Mouse (Mus musculus) forebrain, embryonic 15.5 days (tissue): ENCODE measurements at regions not wholly inside any gene's neighbourhood (a gene's known extent, or its start where the extent isn't known, plus 50 kb on each side); places are given as distances from the start of the nearest gene placed in this dataset.
"Not testable (repeated sequence)": the region's sequence is repeated elsewhere in the genome, so short reads cannot be mapped to it uniquely, and the experiment has no call there.

Experiments used
- ATAC-seq: fragments of 200-750 bp; cut with Nextera tagmentation; replicated peaks from 2 replicates; pipeline ENCODE4 v1.8.0; 2017; ENCODE audit warnings: mild to moderate bottlenecking, moderate TSS enrichment, moderate library complexity
- H3K27ac ChIP-seq: fragments of 300-500 bp; sonication (generic); replicated peaks from 2 replicates; pipeline ENCODE4 v1.5.1; 2015; ENCODE audit warnings: mild to moderate bottlenecking, inconsistent platforms
- H3K27me3 ChIP-seq: fragments of 300-500 bp; sonication (generic); 2 replicates; pipeline ENCODE4 v1.6.1; 2015; ENCODE audit warnings: inconsistent platforms
- H3K36me3 ChIP-seq: fragments of 300-500 bp; sonication (generic); 2 replicates; pipeline ENCODE4 v1.6.1; 2015; ENCODE audit warnings: mild to moderate bottlenecking, inconsistent platforms
- H3K4me1 ChIP-seq: fragments of 300-500 bp; sonication (generic); 2 replicates; pipeline ENCODE4 v1.6.1; 2015; ENCODE audit warnings: inconsistent platforms
- H3K4me2 ChIP-seq: fragments of 300-500 bp; sonication (generic); replicated peaks from 2 replicates; pipeline ENCODE4 v1.6.1; 2015; ENCODE audit warnings: mild to moderate bottlenecking, inconsistent platforms
- H3K4me3 ChIP-seq: fragments of 300-500 bp; sonication (generic); 2 replicates; pipeline ENCODE4 v1.5.1; 2015; ENCODE audit warnings: mild to moderate bottlenecking, inconsistent platforms
- H3K9ac ChIP-seq: fragments of 300-500 bp; sonication (generic); replicated peaks from 2 replicates; pipeline ENCODE4 v1.6.1; 2015; ENCODE audit warnings: mild to moderate bottlenecking, inconsistent platforms
- H3K9me3 ChIP-seq: fragments of 300-500 bp; sonication (generic); 2 replicates; pipeline ENCODE4 v1.6.1; 2016; ENCODE audit warnings: inconsistent platforms
- WGBS: fragments of 180-500 bp; shearing (Covaris S2); methylation state at CpG from one replicate; pipeline ENCODE4 v1.1.7; 2015; ENCODE audit warnings: mixed read lengths; 5-methylcytosine and 5-hydroxymethylcytosine counted together

DNA sequence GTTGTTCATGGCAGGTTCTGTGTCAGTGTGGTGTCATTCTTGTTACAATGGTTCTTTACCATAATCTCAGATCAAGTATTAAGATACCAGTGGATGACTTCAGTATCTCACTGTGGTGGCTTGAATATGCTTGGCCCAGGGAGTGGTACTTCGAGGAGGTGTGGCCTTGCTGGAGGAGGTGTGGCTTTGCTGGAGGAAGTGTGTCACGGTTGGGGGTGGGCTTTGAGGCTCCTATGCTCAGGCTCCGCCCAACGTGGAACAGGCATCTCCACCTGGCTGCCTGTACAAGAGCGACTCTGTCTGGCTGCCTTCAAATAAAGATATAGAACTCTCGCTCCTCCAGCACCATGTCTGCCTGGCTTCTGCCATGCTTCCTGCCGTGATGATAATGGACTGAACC lies 63.6 kb downstream of the Cd2 start:
- ATAC-seq, result no peak
- Histone ChIP-seq H3K4me3 (no peak overlapping the region), H3K4me1 (no peaks in the 10 kb centered on the region), H3K27me3 (no peaks in the 10 kb centered on the region), H3K9ac (no peak overlapping the region), H3K9me3 (no peaks in the 10 kb centered on the region), H3K27ac (no peak overlapping the region), H3K4me2 (no peak overlapping the region), H3K36me3 (no peaks in the 10 kb centered on the region)
- WGBS, result 87% methylated on average over 7 of the region's 7 CpGs

GRCm38 (mm10) chr3:101219897-101220296 lies 67.8 kb downstream of the Cd2 start:
- 95% methylated on average over 2 of the region's 2 CpGs for WGBS

GRCm38 (mm10) chr3:101216711-101217110 lies 71.0 kb downstream of the Cd2 start:
- no peak overlapping the region for H3K9ac ChIP-seq
- no peak overlapping the region for H3K4me3 ChIP-seq
- no peaks in the 10 kb centered on the region for H3K27me3 ChIP-seq
- H3K27ac ChIP-seq, result no peak overlapping the region
- ATAC-seq, result no peak
- no peaks in the 10 kb centered on the region for H3K36me3 ChIP-seq
- no peak overlapping the region for H3K4me2 ChIP-seq
- H3K9me3 ChIP-seq, result no peaks in the 10 kb centered on the region
- peaks cover 18% of the 10 kb centered on the region for H3K4me1 ChIP-seq
- 89% methylated on average over 13 of the region's 13 CpGs for WGBS

More at GRCm38 (mm10) chr3:101219897-101220296, 67.8 kb downstream of the Cd2 start:
- no peak for ATAC-seq
- H3K4me2 ChIP-seq, result no peak overlapping the region
- H3K27ac ChIP-seq, result no peak overlapping the region
- no peaks in the 10 kb centered on the region for H3K27me3 ChIP-seq
- H3K4me1 ChIP-seq, result no peaks in the 10 kb centered on the region
- no peaks in the 10 kb centered on the region for H3K9me3 ChIP-seq
- no peak overlapping the region for H3K9ac ChIP-seq
- H3K4me3 ChIP-seq, result no peak overlapping the region
- no peaks in the 10 kb centered on the region for H3K36me3 ChIP-seq

DNA sequence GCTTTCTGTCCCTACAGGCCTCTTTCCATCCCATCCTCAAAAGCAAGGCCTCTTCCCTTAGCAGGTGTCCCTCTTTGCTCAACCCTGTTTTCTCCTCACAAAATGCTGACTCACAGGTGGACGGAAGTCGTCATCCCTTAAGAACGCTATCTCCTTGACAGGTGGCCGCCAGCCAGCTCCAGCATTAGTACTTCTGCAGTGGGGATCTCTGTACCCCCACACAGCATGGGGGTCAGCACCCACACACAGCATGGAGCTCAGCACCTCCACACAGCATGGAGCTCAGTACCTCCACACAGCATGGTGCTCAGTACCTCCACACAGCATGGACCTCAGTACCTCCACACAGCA lies 74.6 kb downstream of the Cd2 start:
- peak; percentile 16; the same call in 1 of the 2 replicates for ATAC-seq
- WGBS, result 55% methylated on average over 4 of the region's 4 CpGs

DNA sequence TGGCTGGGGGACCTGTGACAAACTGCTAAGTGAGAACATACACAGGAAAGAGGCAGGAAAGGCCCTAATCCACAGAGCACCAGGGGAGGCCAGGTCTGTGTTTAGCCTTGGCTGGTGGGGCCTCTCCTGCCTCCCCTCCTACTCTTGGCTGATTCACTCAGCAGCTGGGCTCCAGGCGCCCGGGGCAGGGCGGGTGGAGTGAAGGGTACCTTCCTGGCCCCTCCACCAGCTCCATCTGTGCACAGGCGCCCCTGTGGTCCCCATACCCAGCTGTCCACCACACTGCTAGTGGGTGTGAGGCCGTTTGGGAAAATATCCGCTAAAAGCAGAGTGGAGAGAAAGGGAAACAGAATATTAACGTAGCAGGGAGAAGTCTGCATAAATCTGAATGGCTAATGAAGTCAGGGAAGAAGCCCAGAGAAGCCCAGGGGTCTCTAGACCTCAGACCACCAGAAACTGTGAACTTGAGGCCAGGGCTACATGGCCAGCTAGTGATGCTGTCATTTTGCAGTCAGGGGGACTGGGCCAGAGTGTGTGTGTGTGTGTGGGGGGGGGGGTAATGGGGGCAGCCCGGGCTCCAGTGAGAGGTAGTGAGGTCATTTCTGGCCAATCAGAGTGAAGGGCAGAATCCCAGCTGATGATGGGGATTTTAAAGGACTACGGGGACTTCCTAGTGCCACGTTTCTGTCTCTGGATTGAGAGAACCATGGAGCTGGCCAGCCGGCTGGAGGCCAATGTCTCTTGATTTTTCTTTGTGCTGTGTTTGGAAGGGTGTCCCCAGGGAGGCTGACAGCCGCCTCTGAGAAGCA lies 75.1 kb downstream of the Cd2 start:
- Histone ChIP-seq H3K4me2 (no peak overlapping the region; the same call in 1 of the 2 replicates), H3K9me3 (no peaks in the 10 kb centered on the region), H3K27me3 (no peaks in the 10 kb centered on the region), H3K4me3 (no peak overlapping the region), H3K4me1 (peaks cover 18% of the 10 kb centered on the region), H3K36me3 (no peaks in the 10 kb centered on the region), H3K9ac (0 out of 2 replicates have a peak overlapping the region, but pooled peaks have one; percentile 24), H3K27ac (peak overlapping the region; percentile 72)
- 2% methylated on average over 12 of the region's 12 CpGs for WGBS
- peak; percentile 90 for ATAC-seq

More for the DNA sequence above, 74.6 kb downstream of the Cd2 start:
- H3K4me2 ChIP-seq, result no peak overlapping the region
- H3K4me1 ChIP-seq, result peaks cover 18% of the 10 kb centered on the region
- no peaks in the 10 kb centered on the region for H3K27me3 ChIP-seq
- no peaks in the 10 kb centered on the region for H3K9me3 ChIP-seq
- no peak overlapping the region for H3K9ac ChIP-seq
- H3K4me3 ChIP-seq, result no peak overlapping the region
- H3K36me3 ChIP-seq, result no peaks in the 10 kb centered on the region
- H3K27ac ChIP-seq, result peak overlapping the region; percentile 72; the same call in 1 of the 2 replicates

DNA sequence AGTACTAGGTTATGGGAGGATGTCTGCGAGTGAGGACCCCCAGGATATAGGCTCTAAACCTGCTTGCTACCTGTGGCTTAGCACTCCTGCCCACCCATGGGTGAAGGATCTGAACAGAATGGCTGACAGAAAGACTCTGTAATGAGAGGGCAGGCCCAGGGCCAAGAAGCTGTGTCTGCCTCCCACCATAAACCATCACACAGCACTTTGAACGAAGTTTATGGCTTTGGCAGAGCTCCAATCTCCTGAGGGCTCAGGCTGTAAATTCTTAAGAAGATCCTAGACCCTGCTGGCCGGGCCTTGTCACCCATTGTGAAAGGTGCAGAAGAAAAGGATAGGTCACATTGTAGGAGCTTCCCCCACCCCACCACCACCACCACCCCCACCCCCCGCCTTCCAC lies 75.8 kb downstream of the Cd2 start:
- H3K9me3 ChIP-seq, result no peaks in the 10 kb centered on the region
- H3K9ac ChIP-seq, result no peak overlapping the region
- H3K27me3 ChIP-seq, result no peaks in the 10 kb centered on the region
- WGBS, result 46% methylated on average over 4 of the region's 4 CpGs
- peak overlapping the region; percentile 72 for H3K27ac ChIP-seq
- H3K4me2 ChIP-seq, result no peak overlapping the region
- no peak overlapping the region for H3K4me3 ChIP-seq
- ATAC-seq, result peak; percentile 17
- peaks cover 18% of the 10 kb centered on the region for H3K4me1 ChIP-seq
- no peaks in the 10 kb centered on the region for H3K36me3 ChIP-seq

GRCm38 (mm10) chr3:101209546-101209945 lies 78.2 kb downstream of the Cd2 start:
- no peak overlapping the region for H3K4me3 ChIP-seq
- ATAC-seq, result no peak
- H3K27ac ChIP-seq, result no peak overlapping the region
- H3K9ac ChIP-seq, result no peak overlapping the region
- peaks cover 18% of the 10 kb centered on the region for H3K4me1 ChIP-seq
- WGBS, result 53% methylated on average over 7 of the region's 7 CpGs
- H3K36me3 ChIP-seq, result no peaks in the 10 kb centered on the region
- no peaks in the 10 kb centered on the region for H3K27me3 ChIP-seq
- H3K4me2 ChIP-seq, result no peak overlapping the region
- no peaks in the 10 kb centered on the region for H3K9me3 ChIP-seq

DNA sequence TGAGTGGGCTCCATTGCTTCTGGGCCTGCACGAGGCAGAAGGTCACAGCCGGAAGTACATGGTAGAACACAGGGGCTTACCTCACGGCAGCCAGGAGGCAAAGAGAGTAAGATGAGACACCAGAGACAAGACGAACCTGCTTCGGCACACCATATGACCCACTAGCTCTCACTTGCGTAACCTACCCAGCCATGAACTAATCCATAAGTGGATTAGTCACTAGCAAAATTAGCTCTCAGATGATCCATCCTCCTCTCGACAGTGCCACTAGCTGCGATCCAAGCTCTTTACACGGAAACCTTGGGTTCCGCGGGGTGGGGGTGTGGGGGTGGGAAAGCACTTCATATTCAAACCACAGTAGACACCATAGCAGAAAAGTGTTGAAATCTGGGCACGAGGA lies 79.0 kb downstream of the Cd2 start:
- Histone ChIP-seq H3K27me3 (no peaks in the 10 kb centered on the region), H3K4me3 (no peak overlapping the region), H3K36me3 (no peaks in the 10 kb centered on the region), H3K4me1 (peaks cover 18% of the 10 kb centered on the region), H3K27ac (no peak overlapping the region), H3K9me3 (no peaks in the 10 kb centered on the region), H3K9ac (no peak overlapping the region), H3K4me2 (no peak overlapping the region)
- ATAC-seq, result no peak
- 92% methylated on average over 12 of the region's 12 CpGs for WGBS

GRCm38 (mm10) chr3:101206172-101206571 lies 81.6 kb downstream of the Cd2 start:
- not testable (repeated sequence) for H3K27me3 ChIP-seq, H3K9me3 ChIP-seq, H3K27ac ChIP-seq, H3K4me3 ChIP-seq, H3K4me1 ChIP-seq, H3K9ac ChIP-seq, ATAC-seq, H3K36me3 ChIP-seq, H3K4me2 ChIP-seq
- WGBS, result 94% methylated on average over 13 of the region's 13 CpGs

DNA sequence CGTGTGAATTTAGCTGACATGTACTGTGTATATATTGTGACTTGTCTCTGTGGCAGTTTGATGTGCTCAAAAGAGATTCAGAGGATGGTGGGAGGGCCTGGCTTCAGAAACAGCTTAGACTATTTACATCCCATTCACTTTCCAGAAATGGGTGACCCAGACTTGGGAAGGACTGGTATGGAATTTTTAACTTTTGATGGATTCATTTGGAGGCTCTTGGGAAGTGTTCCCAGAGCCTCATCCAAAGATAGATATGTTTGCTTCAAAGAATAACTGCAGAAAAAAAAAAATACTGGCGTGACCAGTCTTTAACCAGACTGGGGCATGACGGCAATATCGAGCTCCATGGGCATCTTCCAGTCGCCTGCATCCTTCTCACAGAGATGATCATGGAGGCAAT lies 84.6 kb upstream of the Ptgfrn start:
- WGBS, result 77% methylated on average over 5 of the region's 5 CpGs
- no peak for ATAC-seq

DNA sequence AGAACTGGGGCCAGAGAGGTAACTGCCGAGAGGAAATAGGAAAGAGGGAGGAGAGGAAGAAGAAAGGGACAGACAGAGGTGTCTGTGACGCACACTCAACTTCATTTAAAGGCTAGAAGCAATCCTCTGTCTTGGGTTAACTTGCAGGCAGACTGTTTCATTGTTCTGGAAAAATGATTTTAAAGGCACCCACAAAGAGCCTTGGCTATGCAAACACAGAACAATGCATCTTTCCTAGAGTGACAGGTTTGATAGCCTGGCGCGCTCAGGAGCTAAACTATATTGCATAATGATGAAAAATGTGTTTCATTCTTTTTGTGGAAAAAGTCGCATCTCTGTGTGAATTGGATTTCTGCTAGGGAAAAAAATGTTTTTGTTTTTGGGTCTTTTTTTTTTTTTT lies 84.2 kb upstream of the Ptgfrn start:
- ATAC-seq, result no peak
- Histone ChIP-seq H3K9ac (no peak overlapping the region), H3K27ac (peak overlapping the region; percentile 52; the same call in 1 of the 2 replicates)

More for the DNA sequence above, 84.6 kb upstream of the Ptgfrn start:
- Histone ChIP-seq H3K4me2 (no peak overlapping the region), H3K4me1 (peaks cover 15% of the 10 kb centered on the region), H3K9me3 (no peaks in the 10 kb centered on the region), H3K27ac (0 out of 2 replicates have a peak overlapping the region, but pooled peaks have one; percentile 11), H3K27me3 (no peaks in the 10 kb centered on the region), H3K9ac (no peak overlapping the region), H3K4me3 (no peak overlapping the region), H3K36me3 (no peaks in the 10 kb centered on the region)

DNA sequence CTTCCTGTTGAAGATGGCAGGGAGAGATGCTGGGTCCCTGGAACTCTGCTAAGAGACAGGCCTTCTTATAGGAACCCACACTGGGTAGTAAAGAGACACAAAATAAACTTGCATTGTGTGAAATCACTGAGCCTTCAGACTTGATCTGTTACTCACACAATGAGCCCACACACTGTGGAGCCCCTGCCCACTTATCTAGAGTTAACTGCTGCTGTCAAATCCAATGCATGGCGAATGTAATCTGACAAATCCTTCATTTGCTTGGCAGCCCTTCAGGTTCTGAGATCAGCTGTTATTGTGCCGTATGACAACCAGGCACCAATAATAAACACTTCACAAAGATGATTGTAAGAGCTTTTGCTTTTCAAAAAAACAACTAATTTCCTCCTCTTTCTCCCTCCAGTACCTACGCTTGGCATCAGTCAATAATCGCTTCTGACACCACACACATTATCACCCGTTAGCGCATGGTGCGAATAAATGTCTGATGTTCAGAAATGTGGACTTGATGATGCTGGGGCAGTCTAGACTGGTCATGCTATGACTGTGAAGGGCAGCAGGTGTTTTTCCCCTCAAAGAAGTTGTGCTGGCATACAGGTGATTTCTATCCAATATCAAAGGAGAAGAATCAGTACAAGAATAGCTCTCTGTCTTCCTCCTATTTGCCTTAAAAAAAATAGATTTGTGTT lies 81.4 kb upstream of the Ptgfrn start:
- Histone ChIP-seq H3K27ac (no peak overlapping the region), H3K4me3 (no peak overlapping the region), H3K27me3 (no peaks in the 10 kb centered on the region), H3K9ac (no peak overlapping the region), H3K9me3 (no peaks in the 10 kb centered on the region), H3K4me1 (peaks cover 15% of the 10 kb centered on the region), H3K4me2 (no peak overlapping the region), H3K36me3 (no peaks in the 10 kb centered on the region)
- ATAC-seq, result peak; percentile 61
- 35% methylated on average over 7 of the region's 7 CpGs for WGBS

More for the DNA sequence above, 84.2 kb upstream of the Ptgfrn start:
- no peak overlapping the region for H3K4me2 ChIP-seq
- peaks cover 15% of the 10 kb centered on the region for H3K4me1 ChIP-seq
- 49% methylated on average over 5 of the region's 5 CpGs for WGBS
- H3K36me3 ChIP-seq, result no peaks in the 10 kb centered on the region
- no peak overlapping the region for H3K4me3 ChIP-seq
- no peaks in the 10 kb centered on the region for H3K9me3 ChIP-seq
- no peaks in the 10 kb centered on the region for H3K27me3 ChIP-seq
